Mouse (Mus musculus) bone marrow, adult 2 months (tissue): ENCODE measurements around the gene Tmcc3.

Source experiments
- CTCF ChIP-seq: fragments of 200-500 bp; IDR thresholded peaks from 2 replicates; pipeline ENCODE4 v1.5.1; 2011; ENCODE audit warnings: low read length, control low read depth; ENCODE audit not compliant: control insufficient read depth, insufficient read depth
- POLR2A ChIP-seq: fragments of 200-500 bp; IDR thresholded peaks from 2 replicates; pipeline ENCODE4 v1.6.1; 2011; ENCODE audit warnings: low read depth, mild to moderate bottlenecking, control low read depth, low read length, borderline replicate concordance; ENCODE audit not compliant: control insufficient read depth

DNA sequence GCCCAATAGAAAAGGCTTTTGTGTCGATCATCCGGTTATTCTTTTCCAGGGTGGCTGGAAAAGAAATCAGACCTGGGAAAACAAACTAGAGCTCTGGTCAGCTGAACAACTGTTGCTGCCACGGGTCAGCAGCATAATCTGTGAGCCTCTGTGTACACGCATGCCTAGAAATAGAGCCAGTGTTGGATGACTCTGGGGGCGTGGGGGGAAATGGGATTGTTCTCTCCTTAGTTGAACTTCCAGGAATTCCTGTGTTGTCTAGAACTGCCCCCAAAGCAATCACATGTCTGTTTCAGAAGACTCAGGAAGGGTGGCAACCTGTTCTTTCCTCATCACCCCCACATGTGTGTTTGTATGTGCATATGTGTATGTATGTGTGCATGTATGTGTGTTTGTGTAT is 121.2 kb downstream of the Tmcc3 start:
- TF ChIP-seq CTCF, result no peak
- no peak for TF ChIP-seq POLR2A
